8 mouse cellular contexts compared by ENCODE assay signal in genomic region chr7:127929923-127930322, GRCm38 (mm10). TPM values are rescaled to one million over a fixed set of nuclear protein-coding genes. Genes with fewer than 3 reads are reported as not detected.
DNase-seq lines count a peak whose midpoint lies in the region; ATAC-seq and TF ChIP-seq lines count a peak whose summit lies in the region.

Gene Prss8 (minus strand): TSS chr7:127930104.

- no peak within 1 kb of the TSS; the same call in 1 of the 2 replicates for H3K9ac ChIP-seq in midbrain, embryonic 12.5 days (replicated peaks)
- H3K9ac ChIP-seq in midbrain, embryonic 16.5 days (ENCODE audit: low read depth, low read length) = no peak within 1 kb of the TSS
- 0 out of 2 replicates have a peak within 1 kb of the TSS, but pooled peaks have one; percentile 8 for H3K9ac ChIP-seq in hindbrain, embryonic 12.5 days
- H3K9ac ChIP-seq in limb, embryonic 12.5 days (replicated peaks) = peak within 1 kb of the TSS; percentile 50; the same call in 1 of the 2 replicates

- ATAC-seq in midbrain, embryonic 12.5 days (ENCODE audit: low FRiP score, low read depth) = no peak
- ATAC-seq in midbrain, embryonic 16.5 days = no peak
- no peak for ATAC-seq in hindbrain, embryonic 12.5 days (ENCODE audit: low FRiP score)
- no peak for ATAC-seq in limb, embryonic 12.5 days (ENCODE audit: insufficient number of reproducible peaks, insufficient read depth, low FRiP score, low TSS enrichment, low read depth)
- no peak for ATAC-seq in megakaryocyte progenitor cell, adult 5-6 weeks (replicated peaks; ENCODE audit: poor library complexity)

- peaks cover 35% of the 10 kb centered on the region for H3K27me3 ChIP-seq in midbrain, embryonic 12.5 days
- peaks cover 26% of the 10 kb centered on the region for H3K27me3 ChIP-seq in midbrain, embryonic 16.5 days (ENCODE audit: control insufficient read depth, insufficient read depth, low read depth, low read length)
- H3K27me3 ChIP-seq in hindbrain, embryonic 12.5 days = peaks cover 35% of the 10 kb centered on the region
- peaks cover 36% of the 10 kb centered on the region for H3K27me3 ChIP-seq in limb, embryonic 12.5 days
- no peaks in the 10 kb centered on the region for H3K27me3 ChIP-seq in small intestine, adult 2 months (ENCODE audit: control insufficient read depth, insufficient read depth, low read length)

- H3K9me3 ChIP-seq in midbrain, embryonic 12.5 days = no peaks in the 10 kb centered on the region
- H3K9me3 ChIP-seq in midbrain, embryonic 16.5 days (replicated peaks; ENCODE audit: control insufficient read depth, low read length, poor library complexity, severe bottlenecking) = no peaks in the 10 kb centered on the region
- no peaks in the 10 kb centered on the region for H3K9me3 ChIP-seq in hindbrain, embryonic 12.5 days (replicated peaks)
- H3K9me3 ChIP-seq in limb, embryonic 12.5 days = no peaks in the 10 kb centered on the region

- TF ChIP-seq CTCF in small intestine, adult 2 months (IDR thresholded peaks at IDR 0.05; ENCODE audit: extremely low read depth, insufficient read length, insufficient replicate concordance, low read depth, low read length) = no peak

- 0 out of 2 replicates have a peak within 1 kb of the TSS, but pooled peaks have one; percentile 7 for H3K4me2 ChIP-seq in midbrain, embryonic 12.5 days (replicated peaks)
- no peak within 1 kb of the TSS for H3K4me2 ChIP-seq in midbrain, embryonic 16.5 days (ENCODE audit: low read length)
- peak within 1 kb of the TSS; percentile 27 for H3K4me2 ChIP-seq in hindbrain, embryonic 12.5 days (replicated peaks)
- H3K4me2 ChIP-seq in limb, embryonic 12.5 days = peak within 1 kb of the TSS; percentile 58

- H3K36me3 ChIP-seq in midbrain, embryonic 12.5 days = peaks cover 18% of the 10 kb centered on the region
- H3K36me3 ChIP-seq in midbrain, embryonic 16.5 days (ENCODE audit: control insufficient read depth, insufficient read depth, low read length) = peaks cover 6% of the 10 kb centered on the region; the same call in 1 of the 2 replicates
- peaks cover 17% of the 10 kb centered on the region for H3K36me3 ChIP-seq in hindbrain, embryonic 12.5 days
- H3K36me3 ChIP-seq in limb, embryonic 12.5 days = peaks cover 27% of the 10 kb centered on the region
- H3K36me3 ChIP-seq in small intestine, adult 2 months (ENCODE audit: control insufficient read depth, insufficient read depth, low read length) = peaks cover 10% of the 10 kb centered on the region

- TF ChIP-seq POLR2A in small intestine, adult 2 months (IDR thresholded peaks at IDR 0.05; ENCODE audit: low read depth, low read length) = peak; percentile 74; the same call in 1 of the 2 replicates

- no peak within 1 kb of the TSS for H3K4me3 ChIP-seq in midbrain, embryonic 12.5 days
- no peak within 1 kb of the TSS for H3K4me3 ChIP-seq in midbrain, embryonic 16.5 days (ENCODE audit: low read depth, low read length)
- H3K4me3 ChIP-seq in hindbrain, embryonic 12.5 days = peak within 1 kb of the TSS; percentile 23
- peak within 1 kb of the TSS; percentile 37 for H3K4me3 ChIP-seq in limb, embryonic 12.5 days (replicated peaks)
- H3K4me3 ChIP-seq in small intestine, adult 2 months (ENCODE audit: low read depth, low read length) = peak within 1 kb of the TSS; percentile 83

- H3K27ac ChIP-seq in midbrain, embryonic 12.5 days (replicated peaks) = no peak within 1 kb of the TSS
- no peak within 1 kb of the TSS for H3K27ac ChIP-seq in midbrain, embryonic 16.5 days (ENCODE audit: low read length)
- H3K27ac ChIP-seq in hindbrain, embryonic 12.5 days = no peak within 1 kb of the TSS
- no peak within 1 kb of the TSS for H3K27ac ChIP-seq in limb, embryonic 12.5 days
- H3K27ac ChIP-seq in small intestine, adult 2 months (ENCODE audit: insufficient read depth, low read depth, low read length) = peak within 1 kb of the TSS; percentile 29

- DNase-seq in gastrocnemius, postnatal 25 days = no peak
- DNase-seq in right cerebral cortex, postnatal 4 days = no peak

- 25% methylated on average over 6 of the region's 6 CpGs for WGBS in midbrain, embryonic 12.5 days
- WGBS in midbrain, embryonic 16.5 days = 15% methylated on average over 6 of the region's 6 CpGs
- 19% methylated on average over 6 of the region's 6 CpGs for WGBS in hindbrain, embryonic 12.5 days
- 6% methylated on average over 6 of the region's 6 CpGs for WGBS in limb, embryonic 12.5 days
- WGBS in small intestine, adult 2 months = 11% methylated on average over 6 of the region's 6 CpGs

- H3K4me1 ChIP-seq in midbrain, embryonic 12.5 days = peaks cover 16% of the 10 kb centered on the region; the same call in 1 of the 2 replicates
- H3K4me1 ChIP-seq in midbrain, embryonic 16.5 days (ENCODE audit: control insufficient read depth, insufficient read depth, low read length) = peaks cover 5% of the 10 kb centered on the region
- peaks cover 23% of the 10 kb centered on the region for H3K4me1 ChIP-seq in hindbrain, embryonic 12.5 days
- peaks cover 28% of the 10 kb centered on the region for H3K4me1 ChIP-seq in limb, embryonic 12.5 days (replicated peaks)
- H3K4me1 ChIP-seq in small intestine, adult 2 months (ENCODE audit: control insufficient read depth, insufficient read depth, insufficient read length, low read length) = peaks cover 34% of the 10 kb centered on the region

RNA-seq across cellular contexts. Expression of gene Prss8, which starts in this region (rescaled TPM):
- 0.43 and 1.3 TPM in 2 replicates for polyA plus RNA-seq in midbrain, embryonic 12.5 days (2016; fragmentation: Nextera tagmentation; extraction: Ambion mirVana)
- polyA plus RNA-seq in midbrain, embryonic 16.5 days (2015; fragmentation: Nextera tagmentation; extraction: Ambion mirVana) = 0.20 and 0.27 TPM in 2 replicates
- 4.2 and 7.3 TPM in 2 replicates for polyA plus RNA-seq in hindbrain, embryonic 12.5 days (2016; fragmentation: Nextera tagmentation; extraction: Ambion mirVana)
- 5.0 TPM in 2 replicates for polyA plus RNA-seq in limb, embryonic 12.5 days (2016; fragmentation: Nextera tagmentation; extraction: Ambion mirVana)
- 30.0 and 41.3 TPM in 2 replicates for polyA plus RNA-seq in small intestine, adult 2 months (2012; rRNA removed)
- not detected for total RNA-seq in gastrocnemius, postnatal 25 days (2021)
- not detected in 2 replicates for total RNA-seq in megakaryocyte progenitor cell, adult 5-6 weeks (2015)
- not detected in 2 replicates for total RNA-seq in megakaryocyte progenitor cell, adult 5-6 weeks (2017)

Comparison
In these comparisons a context has a peak if more than half of its experiments do, and no peak if none do; other contexts are left out.
1. H3K4me3 ChIP-seq: peak in hindbrain, embryonic 12.5 days (single experiment), limb, embryonic 12.5 days (single experiment) and small intestine, adult 2 months (single experiment); none in midbrain, embryonic 12.5 days (single experiment) and midbrain, embryonic 16.5 days (single experiment).
2. H3K9ac ChIP-seq: peak in hindbrain, embryonic 12.5 days (single experiment) and limb, embryonic 12.5 days (single experiment); none in midbrain, embryonic 12.5 days (single experiment) and midbrain, embryonic 16.5 days (single experiment).